Mouse (Mus musculus): ENCODE measurements around the gene Tbca. TPM values are rescaled to one million over a fixed set of nuclear protein-coding genes. Genes with fewer than 3 reads are reported as not detected.

Tbca gene
- polyA plus RNA-seq (2015; fragmentation: Nextera tagmentation; extraction: Ambion mirVana) = 302 and 324 TPM in 2 replicates

DNA sequence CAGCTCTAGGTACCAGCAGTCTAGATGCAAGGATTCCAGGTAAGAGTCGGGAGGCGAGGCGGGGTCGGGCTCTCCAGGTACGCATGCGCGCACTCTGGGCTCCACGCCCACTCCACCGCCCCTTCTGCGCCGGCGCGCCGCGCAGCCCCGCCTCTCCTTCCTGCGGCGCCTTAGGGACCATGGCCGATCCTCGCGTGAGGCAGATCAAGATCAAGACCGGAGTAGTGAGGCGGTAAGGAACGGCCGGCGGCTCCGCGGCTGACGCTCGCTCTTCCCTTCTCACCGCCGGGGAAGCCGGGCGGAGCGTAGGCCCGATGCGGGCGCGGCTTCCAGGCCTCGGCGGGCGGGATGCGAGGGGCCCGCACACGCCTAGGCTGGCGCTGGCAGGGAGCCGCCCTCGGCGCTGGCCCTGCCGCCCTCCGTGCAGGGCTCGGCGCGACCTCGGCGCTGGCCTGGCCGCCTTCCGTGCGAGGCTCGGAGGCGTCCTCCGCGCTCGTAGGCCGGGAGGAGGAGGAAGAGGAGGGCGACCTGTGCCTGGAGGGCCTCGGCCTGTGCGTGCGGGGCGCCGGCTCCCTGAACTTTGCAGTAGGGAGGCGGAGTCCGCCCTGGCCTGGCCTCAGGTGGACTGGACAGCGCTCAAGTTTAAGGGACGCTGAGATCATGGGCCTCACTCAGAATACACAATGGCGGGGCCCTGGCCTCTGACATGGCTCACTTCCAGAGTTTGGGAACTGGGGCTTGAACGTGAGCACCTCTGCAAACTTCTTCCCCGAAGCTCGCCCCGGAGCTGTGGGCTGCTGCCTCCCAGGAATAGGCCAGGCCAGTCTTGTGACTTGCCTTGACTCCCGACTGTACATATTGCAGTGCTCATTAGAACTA, at the start of gene Tbca:
Tbca (plus strand) TSS at position 140 of the 879 bp plus-strand sequence.
- Histone ChIP-seq H3K4me3 (replicated peaks; ENCODE audit: low read depth, low read length) (peak within 1 kb of the TSS; percentile 98), H3K4me2 (ENCODE audit: low read length) (peak within 1 kb of the TSS; percentile 78), H3K9me3 (replicated peaks; ENCODE audit: low read length) (no peaks in the 10 kb centered on the region), H3K27me3 (ENCODE audit: insufficient read depth, low read length) (no peaks in the 10 kb centered on the region), H3K36me3 (ENCODE audit: insufficient read depth, low read length) (no peaks in the 10 kb centered on the region), H3K4me1 (replicated peaks; ENCODE audit: insufficient read depth, low read length) (0 out of 2 replicates have a peak, but pooled peaks cover 4% of the 10 kb centered on the region), H3K27ac (peak within 1 kb of the TSS; percentile 95), H3K9ac (ENCODE audit: low read depth, low read length) (peak within 1 kb of the TSS; percentile 90)
- under 1% methylated on average over 68 of the region's 81 CpGs for WGBS
- peak; percentile 93 for DNase-seq (ENCODE audit: low spot score)
- peak; percentile 96 for ATAC-seq (replicated peaks; ENCODE audit: low FRiP score, low read depth)
- TF ChIP-seq CTCF (IDR thresholded peaks at IDR 0.05; ENCODE audit: low read depth) = no peak

DNA sequence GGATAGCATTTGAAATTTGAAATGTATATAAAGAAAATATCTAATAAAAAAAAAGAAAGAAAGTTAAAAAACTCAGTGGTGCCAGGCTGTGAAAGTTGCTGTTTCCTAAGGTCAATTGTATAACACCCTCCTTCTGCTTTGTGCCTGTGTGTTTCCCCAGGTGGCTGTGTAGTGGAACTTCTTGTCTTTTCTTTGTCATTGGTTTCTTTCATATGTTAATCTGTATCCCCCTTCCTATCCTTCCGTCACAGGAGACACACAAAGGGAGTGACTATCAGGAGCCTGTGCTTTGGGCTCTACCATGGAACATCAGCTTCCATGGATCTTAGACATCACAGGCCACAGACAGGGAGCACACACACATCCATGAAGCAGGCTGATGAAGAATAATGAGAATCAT, 43.5 kb upstream of the Tbca start:
- no peaks in the 10 kb centered on the region for H3K36me3 ChIP-seq (ENCODE audit: insufficient read depth, low read length)
- no peaks in the 10 kb centered on the region for H3K27me3 ChIP-seq (ENCODE audit: insufficient read depth, low read length)
- WGBS = 58% methylated on average over 1 of the region's 1 CpGs
- no peak overlapping the region for H3K27ac ChIP-seq
- DNase-seq (ENCODE audit: low spot score) (no peak), ATAC-seq (replicated peaks; ENCODE audit: low FRiP score, low read depth) (no peak)
- H3K9me3 ChIP-seq (replicated peaks; ENCODE audit: low read length) = no peaks in the 10 kb centered on the region
- no peaks in the 10 kb centered on the region for H3K4me1 ChIP-seq (replicated peaks; ENCODE audit: insufficient read depth, low read length)
- H3K4me3 ChIP-seq (replicated peaks; ENCODE audit: low read depth, low read length) = no peak overlapping the region
- no peak for TF ChIP-seq CTCF (IDR thresholded peaks at IDR 0.05; ENCODE audit: low read depth)
- no peak overlapping the region for H3K4me2 ChIP-seq (ENCODE audit: low read length)
- no peak overlapping the region for H3K9ac ChIP-seq (ENCODE audit: low read depth, low read length)

DNA sequence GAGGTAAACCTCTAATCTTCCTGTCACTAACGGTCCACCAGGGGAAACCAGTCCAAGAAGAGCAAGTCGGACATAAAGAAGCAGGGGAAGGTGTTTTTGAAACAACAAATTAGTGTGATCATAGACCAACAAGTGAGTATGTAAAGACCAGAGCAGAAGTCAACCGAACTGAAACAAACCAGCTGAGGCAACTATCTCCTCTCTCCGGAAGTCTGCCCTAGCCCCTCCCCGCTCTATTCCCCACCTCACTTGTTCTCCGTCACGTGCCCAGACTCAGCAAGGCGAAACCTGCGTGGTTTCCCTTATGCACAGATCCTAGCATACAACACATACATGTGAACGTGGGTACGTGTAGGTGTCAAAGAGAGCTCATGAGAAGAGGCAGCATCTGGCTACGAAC, 22.9 kb upstream of the Tbca start:
- no peak for TF ChIP-seq CTCF (IDR thresholded peaks at IDR 0.05; ENCODE audit: low read depth)
- H3K9ac ChIP-seq (ENCODE audit: low read depth, low read length) = no peak overlapping the region

DNA sequence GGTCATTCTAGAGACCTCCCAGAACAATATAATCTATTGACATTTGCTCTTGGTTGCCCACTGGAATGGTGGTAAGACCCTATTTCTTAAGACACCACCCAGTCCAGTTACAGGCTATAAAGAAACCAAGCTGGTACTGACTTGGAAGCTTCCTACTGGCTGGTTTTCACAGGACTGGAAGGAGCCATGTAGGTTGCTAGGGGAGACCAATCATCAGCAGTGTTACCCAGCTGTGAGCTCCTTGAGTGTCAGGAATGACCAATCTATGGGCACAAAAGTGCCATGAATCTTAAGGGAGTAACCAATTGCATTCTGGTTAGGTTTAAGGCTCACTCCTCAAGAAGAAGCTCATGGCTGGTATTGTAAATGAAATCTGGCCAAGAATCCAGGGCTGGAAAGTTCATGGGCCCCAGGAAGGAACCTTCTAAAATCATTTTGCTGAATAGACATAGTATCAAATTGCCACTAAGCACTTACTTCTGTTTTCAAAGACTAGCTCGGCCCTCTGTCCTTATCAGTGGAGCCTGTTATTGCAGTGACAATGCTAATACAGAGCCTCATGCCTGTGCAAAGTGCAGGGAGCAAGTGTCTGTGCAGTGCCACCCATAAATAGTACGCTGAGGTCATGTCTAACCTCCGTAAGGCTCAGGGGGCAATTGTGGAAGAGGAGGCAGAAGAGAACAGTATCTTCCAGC, 20.1 kb upstream of the Tbca start:
- Histone ChIP-seq H3K4me1 (replicated peaks; ENCODE audit: insufficient read depth, low read length) (no peaks in the 10 kb centered on the region), H3K36me3 (ENCODE audit: insufficient read depth, low read length) (no peaks in the 10 kb centered on the region), H3K9me3 (replicated peaks; ENCODE audit: low read length) (no peaks in the 10 kb centered on the region), H3K27ac (no peak overlapping the region), H3K9ac (ENCODE audit: low read depth, low read length) (no peak overlapping the region), H3K27me3 (ENCODE audit: insufficient read depth, low read length) (no peaks in the 10 kb centered on the region), H3K4me3 (replicated peaks; ENCODE audit: low read depth, low read length) (no peak overlapping the region), H3K4me2 (ENCODE audit: low read length) (no peak overlapping the region)
- ATAC-seq (replicated peaks; ENCODE audit: low FRiP score, low read depth) = no peak
- WGBS = 63% methylated on average over 3 of the region's 3 CpGs
- DNase-seq (ENCODE audit: low spot score) = no peak
- no peak for TF ChIP-seq CTCF (IDR thresholded peaks at IDR 0.05; ENCODE audit: low read depth)

More for the DNA sequence above, 22.9 kb upstream of the Tbca start:
- ATAC-seq (replicated peaks; ENCODE audit: low FRiP score, low read depth) = no peak
- 85% methylated on average over 12 of the region's 12 CpGs for whole genome bisulfite sequencing
- DNase-seq (ENCODE audit: low spot score) = no peak
- Histone ChIP-seq H3K9me3 (replicated peaks; ENCODE audit: low read length) (no peaks in the 10 kb centered on the region), H3K27ac (no peak overlapping the region), H3K4me1 (replicated peaks; ENCODE audit: insufficient read depth, low read length) (no peaks in the 10 kb centered on the region), H3K4me2 (ENCODE audit: low read length) (no peak overlapping the region), H3K4me3 (replicated peaks; ENCODE audit: low read depth, low read length) (no peak overlapping the region), H3K27me3 (ENCODE audit: insufficient read depth, low read length) (no peaks in the 10 kb centered on the region), H3K36me3 (ENCODE audit: insufficient read depth, low read length) (no peaks in the 10 kb centered on the region)

DNA sequence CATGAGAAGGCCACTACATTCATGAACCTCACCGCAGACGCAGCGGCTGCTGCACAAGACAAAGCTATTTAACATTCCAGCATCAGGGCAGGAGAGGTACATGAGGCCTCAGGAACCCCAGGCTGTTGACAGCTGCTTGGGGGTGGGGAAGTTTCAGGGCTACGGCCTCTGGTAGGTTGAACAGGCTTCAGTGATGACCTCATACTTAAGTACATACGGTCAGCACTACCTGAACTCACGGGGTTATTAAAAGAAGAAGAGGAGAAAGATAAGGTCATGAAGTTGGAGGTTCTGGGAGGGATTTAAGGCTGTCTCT, 19.6 kb upstream of the Tbca start:
- Histone ChIP-seq H3K9ac (ENCODE audit: low read depth, low read length) (no peak overlapping the region), H3K36me3 (ENCODE audit: insufficient read depth, low read length) (no peaks in the 10 kb centered on the region), H3K27ac (no peak overlapping the region), H3K27me3 (ENCODE audit: insufficient read depth, low read length) (no peaks in the 10 kb centered on the region), H3K4me1 (replicated peaks; ENCODE audit: insufficient read depth, low read length) (no peaks in the 10 kb centered on the region), H3K4me2 (ENCODE audit: low read length) (no peak overlapping the region), H3K4me3 (replicated peaks; ENCODE audit: low read depth, low read length) (no peak overlapping the region), H3K9me3 (replicated peaks; ENCODE audit: low read length) (no peaks in the 10 kb centered on the region)
- WGBS = 75% methylated on average over 6 of the region's 6 CpGs
- DNase-seq (ENCODE audit: low spot score) = no peak
- TF ChIP-seq CTCF (IDR thresholded peaks at IDR 0.05; ENCODE audit: low read depth) = no peak
- ATAC-seq (replicated peaks; ENCODE audit: low FRiP score, low read depth) = no peak

DNA sequence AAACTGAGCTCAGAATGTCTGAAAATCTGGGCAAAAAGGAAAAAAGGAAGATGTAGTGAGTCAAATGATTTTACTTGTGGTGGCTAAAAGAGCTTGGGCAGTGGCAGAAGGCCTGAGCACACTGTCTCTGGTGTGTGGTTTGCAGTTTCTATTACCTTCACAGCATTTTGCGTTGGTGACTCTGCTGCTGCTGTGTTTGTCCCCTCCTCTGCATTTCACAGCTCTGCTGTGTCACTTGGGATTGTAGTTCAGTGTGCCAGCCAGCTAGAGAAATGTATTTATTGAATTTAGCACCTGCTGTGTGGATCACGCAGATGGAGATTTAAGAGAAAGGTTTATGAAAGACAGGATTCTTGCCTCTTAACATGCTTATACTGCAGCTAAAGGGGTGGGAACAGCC, 1.8 kb upstream of the Tbca start:
- H3K9ac ChIP-seq (ENCODE audit: low read depth, low read length) = no peak overlapping the region
- H3K4me3 ChIP-seq (replicated peaks; ENCODE audit: low read depth, low read length) = no peak overlapping the region
- H3K9me3 ChIP-seq (replicated peaks; ENCODE audit: low read length) = no peaks in the 10 kb centered on the region
- no peak for TF ChIP-seq CTCF (IDR thresholded peaks at IDR 0.05; ENCODE audit: low read depth)
- DNase-seq (ENCODE audit: low spot score) (no peak), ATAC-seq (replicated peaks; ENCODE audit: low FRiP score, low read depth) (no peak)
- H3K27me3 ChIP-seq (ENCODE audit: insufficient read depth, low read length) = no peaks in the 10 kb centered on the region
- 0 out of 2 replicates have a peak, but pooled peaks cover 4% of the 10 kb centered on the region for H3K4me1 ChIP-seq (replicated peaks; ENCODE audit: insufficient read depth, low read length)
- no peak overlapping the region for H3K27ac ChIP-seq
- 79% methylated on average over 2 of the region's 2 CpGs for WGBS
- H3K36me3 ChIP-seq (ENCODE audit: insufficient read depth, low read length) = no peaks in the 10 kb centered on the region
- H3K4me2 ChIP-seq (ENCODE audit: low read length) = no peak overlapping the region
